Mouse (Mus musculus) cerebellum, adult 2 months (tissue): ENCODE data around the gene Tead3. TPM values are rescaled to one million over a fixed set of nuclear protein-coding genes. Genes with fewer than 3 reads are reported as not detected.
A peak's percentile ranks its signal among the peaks of the same experiment; 100 is the strongest.

Experiments used
- DNase-seq, 2 experiments: peaks; one replicate each; pipeline ENCODE4 v3.0.0; 2021
- H3K27ac ChIP-seq: fragments of 200-500 bp; 2 replicates; pipeline ENCODE4 v1.5.1; 2012; ENCODE audit warnings: low read length, control low read depth, inconsistent platforms; ENCODE audit not compliant: insufficient read depth
- H3K27me3 ChIP-seq: fragments of 200-500 bp; 2 replicates; pipeline ENCODE4 v1.6.1; 2012; ENCODE audit warnings: inconsistent platforms, mild to moderate bottlenecking, low read length, moderate library complexity; ENCODE audit not compliant: control insufficient read depth, insufficient read depth
- H3K4me1 ChIP-seq: fragments of 200-500 bp; 2 replicates; pipeline ENCODE4 v1.6.1; 2011; ENCODE audit warnings: low read length; ENCODE audit not compliant: control insufficient read depth, insufficient read depth
- H3K4me3 ChIP-seq: fragments of 200-500 bp; replicated peaks from 2 replicates; pipeline ENCODE3; 2011; ENCODE audit warnings: mild to moderate bottlenecking, low read depth, low read length, control low read depth; ENCODE audit not compliant: insufficient read depth
- CTCF ChIP-seq: fragments of 200-500 bp; IDR thresholded peaks from 2 replicates; pipeline ENCODE4 v1.5.1; 2011; ENCODE audit warnings: low read depth, mild to moderate bottlenecking, control low read depth, low read length, moderate library complexity, borderline replicate concordance; ENCODE audit not compliant: insufficient read depth
- POLR2A ChIP-seq: fragments of 200-500 bp; IDR thresholded peaks from 2 replicates; pipeline ENCODE4 v1.6.1; 2011; ENCODE audit warnings: low read length, control low read depth, borderline replicate concordance; ENCODE audit not compliant: insufficient read depth
- WGBS: fragments of 180-500 bp; shearing (Covaris S2); methylation state at CpG from one replicate; pipeline ENCODE4 v1.1.7; 2018; 5-methylcytosine and 5-hydroxymethylcytosine counted together
- polyA plus RNA-seq: library from polyadenylated mRNA; depleted of rRNA; stranded (reverse); fragments of >200 nt; gene quantifications from 2 replicates; pipeline ENCODE4 v1.2.3, GENCODE M21; 2012; rRNA removed

Tead3 gene
- 2.3 and 3.2 TPM in 2 replicates for polyA plus RNA-seq

DNA sequence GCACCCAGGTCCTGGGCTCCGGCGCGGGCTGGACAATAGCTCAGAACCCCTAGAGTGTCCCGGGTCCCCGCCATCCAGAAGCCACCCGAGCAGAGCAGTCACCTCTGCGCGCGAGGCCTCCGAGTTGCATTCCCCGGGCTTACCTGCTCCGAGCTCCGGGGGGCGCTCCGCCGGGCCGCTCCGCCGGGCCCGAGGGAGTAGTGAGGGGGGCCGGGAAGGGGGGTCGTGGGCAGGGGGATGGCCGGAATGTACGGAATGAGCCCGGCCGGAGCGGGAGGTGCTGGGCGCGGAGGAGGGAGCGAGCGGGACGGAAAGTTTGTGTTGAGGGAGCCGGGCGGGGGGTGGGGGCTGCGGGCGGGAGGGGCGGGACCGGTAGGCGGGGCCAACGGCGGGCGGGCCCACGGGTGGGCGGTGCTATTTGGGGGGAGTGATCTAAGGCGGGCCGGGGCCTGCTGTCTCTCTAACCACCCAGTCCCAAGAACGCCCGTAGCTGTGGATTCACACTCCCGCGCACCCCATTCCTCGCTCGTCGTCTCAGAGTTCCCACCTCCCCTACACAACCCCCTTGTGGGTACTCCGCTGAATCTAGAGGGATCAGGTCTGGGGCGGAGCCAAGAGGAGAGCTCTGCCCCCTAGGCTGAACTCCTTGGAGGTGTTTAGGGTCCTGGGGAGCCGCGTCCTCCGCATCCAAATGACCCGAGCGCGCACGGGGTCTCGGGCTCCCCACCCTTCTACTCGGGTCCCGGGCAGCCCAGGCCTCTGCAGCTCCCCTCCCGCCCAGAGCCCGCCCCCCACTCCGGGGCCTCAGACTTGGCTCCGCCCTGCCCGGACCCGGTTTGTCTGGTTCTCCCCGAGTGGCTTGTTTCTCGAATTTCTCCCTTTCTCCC is at the start of gene Tead3:
Gene Tead3, minus strand, starts transcription at position 352 of the 887 bp plus-strand sequence.
- under 1% methylated on average over 60 of the region's 73 CpGs for WGBS
- no peak for DNase-seq
- Histone ChIP-seq H3K27ac (no peak within 1 kb of the TSS), H3K4me3 (peak within 1 kb of the TSS; percentile 41), H3K27me3 (peaks cover 7% of the 10 kb centered on the region; the same call in 1 of the 2 replicates), H3K4me1 (no peaks in the 10 kb centered on the region)
- no peak for TF ChIP-seq CTCF

DNA sequence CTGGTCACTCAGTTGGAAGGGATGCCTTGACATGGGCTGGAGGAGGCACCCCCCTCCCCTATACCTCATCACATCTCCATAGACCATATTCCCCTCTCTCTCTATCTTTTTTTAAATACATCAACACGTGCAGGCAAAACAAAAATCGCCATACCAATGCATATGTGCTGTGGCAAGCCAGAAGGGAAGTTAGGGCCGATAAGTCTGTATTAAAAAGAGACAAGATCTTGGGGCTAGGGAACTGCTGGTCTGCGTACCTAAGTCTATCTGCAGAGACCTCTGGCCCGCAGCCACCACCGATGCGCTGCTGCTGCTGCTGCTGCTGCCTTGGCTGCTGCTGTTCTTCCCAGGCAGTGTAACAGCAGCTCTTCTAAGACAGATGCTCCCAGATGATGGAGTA is 44.4 kb upstream of the Tead3 start:
- Histone ChIP-seq H3K27ac (no peak overlapping the region), H3K4me1 (no peaks in the 10 kb centered on the region), H3K27me3 (no peaks in the 10 kb centered on the region), H3K4me3 (no peak overlapping the region)
- no peak for DNase-seq
- WGBS, result 84% methylated on average over 7 of the region's 7 CpGs
- TF ChIP-seq POLR2A, result no peak
- TF ChIP-seq CTCF, result no peak

GRCm38 (mm10) chr17:28394051-28394765 is 43.6 kb upstream of the Tead3 start:
- no peak for TF ChIP-seq CTCF
- TF ChIP-seq POLR2A, result no peak
- WGBS, result 85% methylated on average over 15 of the region's 15 CpGs
- no peaks in the 10 kb centered on the region for H3K4me1 ChIP-seq

GRCm38 (mm10) chr17:28391568-28392432 is 41.2 kb upstream of the Tead3 start:
- no peak overlapping the region for H3K27ac ChIP-seq
- 15% methylated on average over 21 of the region's 25 CpGs for WGBS
- no peaks in the 10 kb centered on the region for H3K27me3 ChIP-seq
- no peaks in the 10 kb centered on the region for H3K4me1 ChIP-seq
- DNase-seq, result no peak
- no peak for TF ChIP-seq CTCF
- no peak for TF ChIP-seq POLR2A
- H3K4me3 ChIP-seq, result no peak overlapping the region

More at GRCm38 (mm10) chr17:28394051-28394765, 43.6 kb upstream of the Tead3 start:
- Histone ChIP-seq H3K27me3 (no peaks in the 10 kb centered on the region), H3K4me3 (no peak overlapping the region), H3K27ac (no peak overlapping the region)
- DNase-seq, result no peak

- Histone ChIP-seq H3K27ac (no peak overlapping the region), H3K4me3 (no peak overlapping the region), H3K27me3 (no peaks in the 10 kb centered on the region), H3K4me1 (peaks cover 3% of the 10 kb centered on the region; the same call in 1 of the 2 replicates)
- DNase-seq, result no peak
- TF ChIP-seq POLR2A (no peak), CTCF (no peak)
- 92% methylated on average over 3 of the region's 3 CpGs for WGBS
Observed at GRCm38 (mm10) chr17:28388534-28388933, 37.9 kb upstream of the Tead3 start.

DNA sequence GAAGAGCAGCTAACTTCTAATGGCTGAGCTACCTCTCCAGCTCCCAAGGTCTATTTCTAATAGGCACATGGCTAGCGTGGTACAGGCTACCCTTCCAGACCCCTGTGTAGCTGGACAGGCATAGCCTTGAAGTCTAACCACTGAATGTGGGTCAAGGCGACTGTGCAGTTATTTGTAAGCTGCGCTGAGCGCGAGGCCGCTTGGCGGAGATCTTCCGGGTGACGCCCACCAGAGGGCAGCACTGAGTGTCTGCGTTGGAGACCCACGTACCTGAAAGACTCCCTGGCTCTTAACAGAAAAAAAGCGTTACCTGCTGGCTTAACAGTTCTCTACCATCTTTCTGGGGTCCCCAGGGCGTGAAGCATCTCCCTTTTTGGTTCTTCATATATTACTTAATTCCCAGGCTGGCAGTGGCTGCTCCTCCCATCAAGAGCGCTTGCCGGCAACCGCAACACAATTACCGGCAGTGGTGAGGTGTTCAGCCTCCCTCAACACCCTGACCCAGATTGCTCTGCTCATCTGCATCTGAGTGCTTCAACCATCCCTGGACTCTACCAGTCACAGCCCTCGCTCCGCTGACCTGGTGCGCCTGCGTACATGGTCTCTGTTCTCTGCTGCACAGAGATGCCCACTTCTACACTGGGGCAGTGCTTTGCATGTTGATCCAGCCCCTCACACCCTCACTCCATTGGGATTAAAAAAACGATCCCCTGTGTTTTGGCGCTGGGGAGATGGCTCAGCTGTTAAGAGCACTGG is 35.7 kb upstream of the Tead3 start:
- H3K4me3 ChIP-seq, result peak overlapping the region; percentile 13
- 8% methylated on average over 23 of the region's 23 CpGs for WGBS
- peak; percentile 75 to 87 for DNase-seq
- H3K27me3 ChIP-seq, result no peaks in the 10 kb centered on the region
- peaks cover 3% of the 10 kb centered on the region; the same call in 1 of the 2 replicates for H3K4me1 ChIP-seq
- no peak for TF ChIP-seq POLR2A
- TF ChIP-seq CTCF, result peak; percentile 89
- H3K27ac ChIP-seq, result no peak overlapping the region
